Mouse (Mus musculus): Measurements from ENCODE around the gene Pdcd1lg2. TPM values are rescaled to one million over a fixed set of nuclear protein-coding genes. Genes with fewer than 3 reads are reported as not detected.

Gene Pdcd1lg2
- polyA plus RNA-seq, 1 experiment from 2014 or later, result not detected

DNA sequence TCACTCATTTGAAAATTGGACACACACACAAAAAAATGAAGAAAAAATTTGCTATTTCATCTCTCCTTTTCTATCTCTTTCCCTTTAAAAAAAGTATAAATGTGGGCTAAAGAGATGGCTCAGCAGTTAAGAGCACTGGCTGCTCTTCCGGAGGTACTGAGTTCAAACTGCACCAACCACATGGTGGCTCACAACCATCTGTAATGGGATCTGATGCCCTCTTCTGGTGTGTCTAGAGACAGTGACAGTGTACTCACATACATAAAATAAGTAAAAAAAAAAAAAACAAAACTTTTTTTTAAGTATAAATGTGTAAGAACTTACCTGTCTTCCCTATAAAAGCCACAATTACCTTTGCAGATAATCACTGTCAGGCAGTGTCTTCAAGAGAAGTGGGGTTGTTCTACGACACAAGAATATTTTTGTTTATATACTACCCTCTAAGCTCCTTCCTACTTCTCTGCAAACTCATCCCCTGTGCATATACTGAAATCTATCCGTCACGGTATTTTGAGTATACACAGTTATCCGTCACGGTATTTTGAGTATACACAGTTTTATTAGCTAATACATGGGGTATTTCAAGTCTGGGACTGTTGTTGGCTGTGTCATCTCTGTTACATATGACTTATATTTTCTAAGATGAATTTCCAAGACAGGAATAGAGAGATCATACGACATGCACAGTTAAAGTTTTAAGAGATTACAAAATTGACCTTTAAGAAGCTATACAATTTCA lies 40.0 kb upstream of the Pdcd1lg2 start:
- TF ChIP-seq CTCF (IDR thresholded peaks at IDR 0.05; ENCODE audit: low read depth), result no peak
- no peaks in the 10 kb centered on the region; the same call in 1 of the 2 replicates for H3K27me3 ChIP-seq (ENCODE audit: insufficient read depth, low read length)
- H3K4me2 ChIP-seq (ENCODE audit: low read length), result no peak overlapping the region
- H3K36me3 ChIP-seq (ENCODE audit: insufficient read depth, low read length), result no peaks in the 10 kb centered on the region
- no peak for ATAC-seq (replicated peaks; ENCODE audit: low FRiP score, low read depth)
- peaks cover 3% of the 10 kb centered on the region; the same call in 1 of the 2 replicates for H3K4me1 ChIP-seq (replicated peaks; ENCODE audit: insufficient read depth, low read length)
- no peak overlapping the region for H3K27ac ChIP-seq
- no peak overlapping the region for H3K9ac ChIP-seq (ENCODE audit: low read depth, low read length)
- no peaks in the 10 kb centered on the region for H3K9me3 ChIP-seq (replicated peaks; ENCODE audit: low read length)
- DNase-seq (ENCODE audit: low spot score), result no peak
- H3K4me3 ChIP-seq (replicated peaks; ENCODE audit: low read depth, low read length), result no peak overlapping the region
- 89% methylated on average over 7 of the region's 7 CpGs for WGBS

- Histone ChIP-seq H3K4me3 (replicated peaks; ENCODE audit: low read depth, low read length) (no peak overlapping the region), H3K27ac (no peak overlapping the region), H3K4me1 (replicated peaks; ENCODE audit: insufficient read depth, low read length) (peaks cover 3% of the 10 kb centered on the region; the same call in 1 of the 2 replicates), H3K36me3 (ENCODE audit: insufficient read depth, low read length) (no peaks in the 10 kb centered on the region), H3K4me2 (ENCODE audit: low read length) (peak overlapping the region; percentile 31; the same call in 1 of the 2 replicates), H3K27me3 (ENCODE audit: insufficient read depth, low read length) (no peaks in the 10 kb centered on the region; the same call in 1 of the 2 replicates), H3K9ac (ENCODE audit: low read depth, low read length) (no peak overlapping the region), H3K9me3 (replicated peaks; ENCODE audit: low read length) (no peaks in the 10 kb centered on the region)
- 77% methylated on average over 18 of the region's 18 CpGs for WGBS
- no peak for ATAC-seq (replicated peaks; ENCODE audit: low FRiP score, low read depth)
- no peak for TF ChIP-seq CTCF (IDR thresholded peaks at IDR 0.05; ENCODE audit: low read depth)
- DNase-seq (ENCODE audit: low spot score), result no peak
Observed at GRCm38 (mm10) chr19:29371284-29372081, 39.2 kb upstream of the Pdcd1lg2 start.

DNA sequence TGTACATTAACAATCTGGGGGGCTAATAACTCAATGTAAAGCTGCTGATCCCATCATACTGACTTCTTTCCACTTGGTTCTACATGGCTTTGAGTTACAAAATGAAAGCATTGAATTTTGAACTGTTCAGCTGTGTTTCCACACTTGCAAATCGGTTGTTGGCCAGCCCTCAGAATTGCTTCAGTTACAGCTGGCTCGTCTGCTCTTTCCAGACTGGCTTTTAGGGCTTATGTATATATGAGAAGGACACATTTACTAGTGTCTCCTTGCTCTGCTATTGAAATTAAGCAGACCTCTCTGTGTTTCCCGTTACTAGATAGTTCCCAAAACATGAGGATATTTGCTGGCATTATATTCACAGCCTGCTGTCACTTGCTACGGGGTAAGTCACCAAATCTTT lies 38.6 kb upstream of the Pdcd1lg2 start:
- WGBS, result 63% methylated on average over 4 of the region's 4 CpGs
- no peak overlapping the region for H3K9ac ChIP-seq (ENCODE audit: low read depth, low read length)
- no peaks in the 10 kb centered on the region for H3K36me3 ChIP-seq (ENCODE audit: insufficient read depth, low read length)
- 0 out of 2 replicates have a peak, but pooled peaks cover 3% of the 10 kb centered on the region for H3K4me1 ChIP-seq (replicated peaks; ENCODE audit: insufficient read depth, low read length)
- no peak for TF ChIP-seq CTCF (IDR thresholded peaks at IDR 0.05; ENCODE audit: low read depth)
- H3K9me3 ChIP-seq (replicated peaks; ENCODE audit: low read length), result no peaks in the 10 kb centered on the region
- H3K27ac ChIP-seq, result no peak overlapping the region
- H3K27me3 ChIP-seq (ENCODE audit: insufficient read depth, low read length), result no peaks in the 10 kb centered on the region; the same call in 1 of the 2 replicates
- H3K4me3 ChIP-seq (replicated peaks; ENCODE audit: low read depth, low read length), result no peak overlapping the region
- no peak for ATAC-seq (replicated peaks; ENCODE audit: low FRiP score, low read depth)
- DNase-seq (ENCODE audit: low spot score), result no peak
- peak overlapping the region; percentile 31; the same call in 1 of the 2 replicates for H3K4me2 ChIP-seq (ENCODE audit: low read length)

DNA sequence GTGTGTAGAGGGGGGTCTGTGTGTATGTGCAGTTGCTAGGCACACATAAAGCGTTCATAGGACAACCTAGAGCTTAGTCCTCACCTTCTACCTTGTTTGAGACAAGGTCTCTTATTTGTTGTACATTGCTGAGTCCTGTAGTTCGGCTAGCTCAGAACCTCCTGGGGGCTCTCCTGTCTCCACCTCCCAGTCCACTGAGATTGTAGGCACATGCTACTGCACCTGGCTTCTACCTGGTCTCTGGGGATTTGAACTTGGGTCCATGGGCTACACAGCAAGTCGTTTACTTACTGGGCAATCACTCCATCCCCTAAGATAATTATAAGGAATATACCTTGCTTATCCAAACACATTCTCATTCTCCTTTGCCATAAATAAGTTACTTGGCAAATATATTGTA lies 38.1 kb upstream of the Pdcd1lg2 start:
- Histone ChIP-seq H3K27ac (no peak overlapping the region), H3K4me2 (ENCODE audit: low read length) (no peak overlapping the region), H3K9ac (ENCODE audit: low read depth, low read length) (no peak overlapping the region), H3K9me3 (replicated peaks; ENCODE audit: low read length) (no peaks in the 10 kb centered on the region), H3K4me3 (replicated peaks; ENCODE audit: low read depth, low read length) (no peak overlapping the region), H3K4me1 (replicated peaks; ENCODE audit: insufficient read depth, low read length) (no peaks in the 10 kb centered on the region), H3K36me3 (ENCODE audit: insufficient read depth, low read length) (no peaks in the 10 kb centered on the region), H3K27me3 (ENCODE audit: insufficient read depth, low read length) (no peaks in the 10 kb centered on the region; the same call in 1 of the 2 replicates)
- no peak for DNase-seq (ENCODE audit: low spot score)
- no peak for TF ChIP-seq CTCF (IDR thresholded peaks at IDR 0.05; ENCODE audit: low read depth)
- no peak for ATAC-seq (replicated peaks; ENCODE audit: low FRiP score, low read depth)
- 84% methylated on average over 3 of the region's 3 CpGs for WGBS

GRCm38 (mm10) chr19:29373438-29373837 lies 37.3 kb upstream of the Pdcd1lg2 start:
- Histone ChIP-seq H3K9ac (ENCODE audit: low read depth, low read length) (no peak overlapping the region), H3K4me3 (replicated peaks; ENCODE audit: low read depth, low read length) (no peak overlapping the region), H3K27ac (no peak overlapping the region), H3K27me3 (ENCODE audit: insufficient read depth, low read length) (no peaks in the 10 kb centered on the region; the same call in 1 of the 2 replicates), H3K4me1 (replicated peaks; ENCODE audit: insufficient read depth, low read length) (no peaks in the 10 kb centered on the region), H3K9me3 (replicated peaks; ENCODE audit: low read length) (no peaks in the 10 kb centered on the region), H3K36me3 (ENCODE audit: insufficient read depth, low read length) (no peaks in the 10 kb centered on the region), H3K4me2 (ENCODE audit: low read length) (peak overlapping the region; percentile 45)
- ATAC-seq (replicated peaks; ENCODE audit: low FRiP score, low read depth), result no peak
- 36% methylated on average over 11 of the region's 11 CpGs for WGBS
- no peak for TF ChIP-seq CTCF (IDR thresholded peaks at IDR 0.05; ENCODE audit: low read depth)
- DNase-seq (ENCODE audit: low spot score), result no peak

DNA sequence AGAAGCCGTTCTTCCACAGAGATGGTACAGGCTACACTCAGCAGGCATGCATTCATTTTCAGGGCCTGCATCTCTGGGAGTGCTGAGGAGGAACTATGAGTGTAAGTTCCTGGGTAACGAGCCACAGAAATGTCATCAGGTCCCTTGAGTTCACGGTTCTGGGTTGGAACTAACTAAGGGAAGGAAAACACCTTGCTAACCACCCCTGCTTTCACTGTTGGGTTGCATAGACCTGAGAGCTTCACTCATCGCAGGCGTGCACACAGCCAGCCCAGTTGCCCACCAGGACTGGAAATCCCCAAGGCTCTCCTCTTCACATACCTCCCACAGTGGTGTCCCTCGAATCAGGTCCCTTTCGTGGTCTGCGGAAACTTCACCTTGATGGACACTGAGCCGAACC lies 35.8 kb upstream of the Pdcd1lg2 start:
- no peak overlapping the region for H3K4me3 ChIP-seq (replicated peaks; ENCODE audit: low read depth, low read length)

More for the DNA sequence above, 35.8 kb upstream of the Pdcd1lg2 start:
- no peak for TF ChIP-seq CTCF (IDR thresholded peaks at IDR 0.05; ENCODE audit: low read depth)
- 92% methylated on average over 9 of the region's 9 CpGs for WGBS
- H3K4me1 ChIP-seq (replicated peaks; ENCODE audit: insufficient read depth, low read length), result no peaks in the 10 kb centered on the region
- DNase-seq (ENCODE audit: low spot score) (no peak), ATAC-seq (replicated peaks; ENCODE audit: low FRiP score, low read depth) (no peak)
- H3K9ac ChIP-seq (ENCODE audit: low read depth, low read length), result no peak overlapping the region
- no peak overlapping the region for H3K4me2 ChIP-seq (ENCODE audit: low read length)
- no peaks in the 10 kb centered on the region for H3K36me3 ChIP-seq (ENCODE audit: insufficient read depth, low read length)
- no peaks in the 10 kb centered on the region for H3K9me3 ChIP-seq (replicated peaks; ENCODE audit: low read length)
- no peak overlapping the region for H3K27ac ChIP-seq
- no peaks in the 10 kb centered on the region; the same call in 1 of the 2 replicates for H3K27me3 ChIP-seq (ENCODE audit: insufficient read depth, low read length)

Measured in kidney, postnatal 0 days (tissue).